Mouse (Mus musculus) limb, embryonic 14.5 days (tissue): ENCODE results near the gene Grk5. TPM values are rescaled to one million over a fixed set of nuclear protein-coding genes. Genes with fewer than 3 reads are reported as not detected.

Experiments used
- ATAC-seq: fragments of 200-750 bp; cut with Nextera tagmentation; 2 replicates; pipeline ENCODE4 v1.8.0; 2017; ENCODE audit warnings: low read depth, moderate number of reproducible peaks, moderate TSS enrichment; ENCODE audit not compliant: low FRiP score
- DNase-seq: peaks from one replicate; pipeline ENCODE4 v3.0.0-alpha.2; 2015; ENCODE audit warnings: low spot score
- H3K27ac ChIP-seq: fragments of 300-500 bp; sonication (generic); replicated peaks from 2 replicates; pipeline ENCODE4 v1.5.1; 2014; ENCODE audit warnings: low read depth, mild to moderate bottlenecking, low read length, moderate library complexity, mixed read lengths
- H3K27me3 ChIP-seq: fragments of 300-500 bp; sonication (generic); 2 replicates; pipeline ENCODE4 v1.6.1; 2014; ENCODE audit warnings: low read length, mixed read lengths; ENCODE audit not compliant: control insufficient read depth, insufficient read depth
- H3K36me3 ChIP-seq: fragments of 300-500 bp; sonication (generic); 2 replicates; pipeline ENCODE4 v1.6.1; 2014; ENCODE audit warnings: mild to moderate bottlenecking, low read length, moderate library complexity, mixed read lengths; ENCODE audit not compliant: control insufficient read depth, insufficient read depth
- H3K4me1 ChIP-seq: fragments of 300-500 bp; sonication (generic); 2 replicates; pipeline ENCODE4 v1.6.1; 2014; ENCODE audit warnings: antibody characterized with exemption, low read length, mixed read lengths; ENCODE audit not compliant: control insufficient read depth, insufficient read depth
- H3K4me2 ChIP-seq: fragments of 300-500 bp; sonication (generic); replicated peaks from 2 replicates; pipeline ENCODE4 v1.6.1; 2014; ENCODE audit warnings: low read depth, mild to moderate bottlenecking, low read length, moderate library complexity; ENCODE audit not compliant: severe bottlenecking
- H3K4me3 ChIP-seq: fragments of 300-500 bp; sonication (generic); replicated peaks from 2 replicates; pipeline ENCODE4 v1.5.1; 2014; ENCODE audit warnings: low read length
- H3K9ac ChIP-seq: fragments of 300-500 bp; sonication (generic); 2 replicates; pipeline ENCODE4 v1.6.1; 2014; ENCODE audit warnings: mild to moderate bottlenecking, low read depth, low read length, moderate library complexity; ENCODE audit not compliant: severe bottlenecking
- H3K9me3 ChIP-seq: fragments of 300-500 bp; sonication (generic); 2 replicates; pipeline ENCODE4 v1.6.1; 2016; ENCODE audit warnings: low read length; ENCODE audit not compliant: control insufficient read depth
- POLR2A ChIP-seq: fragments of 200-500 bp; IDR thresholded peaks from 2 replicates; pipeline ENCODE4 v1.8.0; 2012; ENCODE audit warnings: inconsistent platforms, mild to moderate bottlenecking, moderate library complexity, borderline replicate concordance; ENCODE audit not compliant: insufficient read depth, insufficient read length; ENCODE audit errors: extremely low read depth
- WGBS: fragments of 180-500 bp; shearing (Covaris S2); extraction: QIAGEN DNeasy Blood & Tissue Kit; methylation state at CpG from one replicate; pipeline ENCODE4 v1.1.7; 2014; 5-methylcytosine and 5-hydroxymethylcytosine counted together
- polyA plus RNA-seq, 2 experiments: library from polyadenylated mRNA; depleted of rRNA in 1 of 2; stranded (reverse) in 1 of 2; unstranded in 1 of 2; fragments of >200 nt; fragmentation: Nextera tagmentation in 1 of 2; extraction: Ambion mirVana in 1 of 2; gene quantifications; 2 replicates each; pipeline versions ENCODE4 v1.2.1 to v1.2.3; 2012 to 2014

Grk5 gene
- polyA plus RNA-seq, 2 experiments, result 3.2 to 3.8 TPM

DNA sequence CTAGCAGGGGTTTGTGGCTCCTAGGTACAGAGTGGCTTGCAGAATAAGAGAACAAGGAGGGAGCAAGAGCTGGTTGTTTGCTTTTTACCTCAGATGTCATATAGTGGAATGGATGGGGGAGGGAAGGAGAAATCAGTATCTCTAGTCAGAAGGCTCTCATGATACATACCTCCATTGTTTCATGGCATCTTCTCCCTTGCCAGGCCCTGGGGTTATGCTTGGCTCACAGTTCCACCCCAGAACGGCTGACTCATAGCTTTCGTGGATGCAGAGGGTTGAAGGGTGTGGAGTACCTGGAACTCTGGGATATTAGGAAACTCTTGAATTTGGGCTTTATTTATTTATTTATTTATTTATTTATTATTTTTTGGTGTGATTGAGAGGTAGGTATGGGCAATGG, 84.0 kb downstream of the Grk5 start:
- Histone ChIP-seq H3K27me3 (no peaks in the 10 kb centered on the region), H3K4me3 (no peak overlapping the region), H3K4me1 (no peaks in the 10 kb centered on the region), H3K27ac (no peak overlapping the region), H3K9ac (no peak overlapping the region), H3K4me2 (no peak overlapping the region), H3K9me3 (no peaks in the 10 kb centered on the region), H3K36me3 (no peaks in the 10 kb centered on the region)
- TF ChIP-seq POLR2A, result no peak
- ATAC-seq (no peak), DNase-seq (no peak)
- 86% methylated on average over 2 of the region's 2 CpGs for WGBS

DNA sequence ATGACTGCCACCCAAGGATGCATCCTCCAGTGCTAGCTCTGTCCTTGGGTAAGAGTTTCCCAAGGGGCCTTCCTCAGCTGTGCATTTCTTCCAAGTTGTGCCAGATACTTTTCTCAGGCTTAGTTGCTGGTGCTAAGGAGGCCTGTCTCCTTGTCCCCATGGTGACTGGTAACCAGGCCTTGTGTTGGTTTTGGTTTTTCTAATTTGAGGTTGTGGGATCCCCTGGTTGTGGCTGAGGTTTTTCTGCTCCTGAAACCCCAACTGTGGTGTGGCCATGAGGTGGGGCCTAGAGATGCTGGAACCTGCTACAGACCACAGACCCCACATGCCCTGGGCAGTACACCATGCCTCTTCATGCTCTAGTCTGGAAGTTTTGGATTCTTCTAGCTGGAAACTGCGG, 90.0 kb downstream of the Grk5 start:
- no peak for TF ChIP-seq POLR2A
- Histone ChIP-seq H3K9me3 (no peaks in the 10 kb centered on the region), H3K4me3 (no peak overlapping the region), H3K36me3 (no peaks in the 10 kb centered on the region), H3K27ac (no peak overlapping the region), H3K4me2 (no peak overlapping the region), H3K4me1 (no peaks in the 10 kb centered on the region), H3K9ac (no peak overlapping the region), H3K27me3 (no peaks in the 10 kb centered on the region)
- ATAC-seq (no peak), DNase-seq (no peak)
- 85% methylated on average over 1 of the region's 1 CpGs for WGBS

DNA sequence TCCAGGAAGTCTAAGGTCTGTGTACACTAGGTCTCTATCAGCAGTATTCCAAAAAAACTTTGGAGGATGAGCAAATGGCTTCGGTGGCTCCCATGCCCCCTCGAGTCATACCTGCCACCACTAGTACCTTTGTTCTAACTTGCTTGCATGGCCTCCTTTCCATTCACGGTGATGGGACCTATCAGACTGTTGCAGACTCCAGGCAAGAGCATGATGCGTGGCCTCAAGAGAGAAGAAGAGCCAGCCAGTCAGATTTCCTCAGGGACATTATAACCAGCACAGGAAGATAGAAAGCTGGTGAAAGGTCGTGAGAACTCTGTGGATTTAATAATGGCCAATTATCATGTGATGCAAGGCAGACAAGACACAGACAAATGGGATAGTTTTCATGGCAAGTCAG, 91.8 kb downstream of the Grk5 start:
- H3K4me2 ChIP-seq, result no peak overlapping the region
- no peak overlapping the region for H3K27ac ChIP-seq
- H3K27me3 ChIP-seq, result no peaks in the 10 kb centered on the region
- H3K36me3 ChIP-seq, result no peaks in the 10 kb centered on the region
- DNase-seq, result no peak
- H3K4me1 ChIP-seq, result no peaks in the 10 kb centered on the region
- no peak overlapping the region for H3K4me3 ChIP-seq
- no peak for ATAC-seq
- WGBS, result 88% methylated on average over 5 of the region's 5 CpGs
- H3K9ac ChIP-seq, result no peak overlapping the region
- no peaks in the 10 kb centered on the region for H3K9me3 ChIP-seq
- TF ChIP-seq POLR2A, result no peak

DNA sequence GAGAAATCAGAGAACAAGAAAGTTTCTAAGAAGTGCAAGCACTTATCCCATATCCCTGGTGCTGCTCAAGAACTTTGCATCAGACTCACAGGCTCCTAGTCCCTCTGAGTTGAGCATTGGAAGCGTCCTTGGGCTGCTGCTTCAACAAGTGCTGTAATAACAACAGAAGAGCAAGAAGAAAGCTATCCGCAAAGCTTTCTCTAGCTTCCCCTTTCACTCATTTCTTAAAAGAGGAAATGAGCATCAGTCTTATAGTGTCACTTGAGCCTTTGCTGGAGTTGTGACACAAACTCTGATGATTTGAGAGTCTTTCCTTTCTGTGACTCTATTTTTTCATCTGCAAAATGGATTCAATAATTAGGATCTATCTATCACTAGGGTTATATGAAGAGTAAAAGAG, 92.3 kb downstream of the Grk5 start:
- DNase-seq, result no peak
- ATAC-seq, result no peak
- no peak for TF ChIP-seq POLR2A
- H3K4me1 ChIP-seq, result no peaks in the 10 kb centered on the region
- no peaks in the 10 kb centered on the region for H3K36me3 ChIP-seq
- no peaks in the 10 kb centered on the region for H3K9me3 ChIP-seq
- WGBS, result 89% methylated on average over 2 of the region's 2 CpGs
- H3K4me2 ChIP-seq, result no peak overlapping the region
- H3K9ac ChIP-seq, result no peak overlapping the region
- H3K27me3 ChIP-seq, result no peaks in the 10 kb centered on the region
- H3K4me3 ChIP-seq, result no peak overlapping the region
- no peak overlapping the region for H3K27ac ChIP-seq

DNA sequence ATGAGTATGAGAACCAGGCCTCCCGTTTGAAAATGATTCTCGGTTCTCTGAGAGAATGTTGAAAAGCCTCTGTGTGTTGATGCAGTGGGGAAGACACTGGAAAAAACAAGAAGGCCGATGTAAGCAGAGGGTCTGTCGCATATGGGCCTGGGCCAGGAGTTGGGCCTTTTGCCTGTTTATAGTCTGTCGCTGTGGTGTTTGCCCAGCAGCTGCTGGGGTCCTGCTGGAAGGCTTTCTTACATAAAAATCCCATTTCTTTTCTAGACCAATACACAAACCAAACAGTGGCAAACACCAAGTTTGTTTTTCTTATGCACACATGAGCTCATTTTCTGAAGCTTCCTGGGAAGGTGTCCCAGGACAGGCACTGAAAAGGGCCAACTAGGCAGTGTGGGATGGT, 100.2 kb downstream of the Grk5 start:
- no peak overlapping the region for H3K4me2 ChIP-seq
- DNase-seq, result no peak
- H3K36me3 ChIP-seq, result no peaks in the 10 kb centered on the region
- TF ChIP-seq POLR2A, result no peak
- H3K27ac ChIP-seq, result no peak overlapping the region
- no peaks in the 10 kb centered on the region for H3K27me3 ChIP-seq
- ATAC-seq, result no peak
- no peaks in the 10 kb centered on the region for H3K9me3 ChIP-seq
- H3K4me1 ChIP-seq, result no peaks in the 10 kb centered on the region
- H3K9ac ChIP-seq, result no peak overlapping the region
- 82% methylated on average over 5 of the region's 5 CpGs for WGBS
- H3K4me3 ChIP-seq, result no peak overlapping the region

DNA sequence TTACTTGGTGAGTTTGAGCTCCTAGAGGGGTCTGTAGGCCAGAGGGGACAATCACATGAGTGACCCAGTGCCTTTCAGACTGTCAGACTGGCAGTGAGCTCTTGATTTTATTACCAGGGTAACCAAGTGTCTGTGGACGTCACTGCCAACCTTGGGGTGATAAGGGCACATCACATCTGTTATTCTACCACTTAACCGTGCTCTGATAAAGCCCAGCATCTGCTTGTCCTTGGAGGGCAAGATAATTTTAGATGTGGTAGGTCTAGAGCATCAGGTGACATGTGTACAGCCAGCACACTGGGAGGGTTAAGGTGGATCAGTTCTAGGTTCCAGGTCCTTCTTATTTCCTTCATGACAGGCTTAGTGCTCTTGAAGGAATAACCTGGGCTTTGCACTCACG, 104.7 kb downstream of the Grk5 start:
- DNase-seq (no peak), ATAC-seq (no peak)
- no peaks in the 10 kb centered on the region for H3K27me3 ChIP-seq
- no peaks in the 10 kb centered on the region for H3K36me3 ChIP-seq
- 62% methylated on average over 3 of the region's 3 CpGs for WGBS
- H3K4me3 ChIP-seq, result no peak overlapping the region
- H3K9me3 ChIP-seq, result no peaks in the 10 kb centered on the region
- no peaks in the 10 kb centered on the region for H3K4me1 ChIP-seq
- H3K27ac ChIP-seq, result no peak overlapping the region
- no peak overlapping the region for H3K9ac ChIP-seq
- H3K4me2 ChIP-seq, result no peak overlapping the region
- no peak for TF ChIP-seq POLR2A
